Mouse (Mus musculus): ENCODE results near the gene Pheta2. TPM values are rescaled to one million over a fixed set of nuclear protein-coding genes. Genes with fewer than 3 reads are reported as not detected.

Gene Pheta2
- polyA plus RNA-seq, 1 experiment from 2014 or later, result 3.6 TPM

- no peaks in the 10 kb centered on the region for H3K36me3 ChIP-seq (replicated peaks; ENCODE audit: control insufficient read depth, insufficient read depth, low read depth, low read length)
- ATAC-seq (replicated peaks; ENCODE audit: insufficient number of reproducible peaks, low FRiP score, low TSS enrichment, low read depth) (no peak), DNase-seq (ENCODE audit: low spot score) (no peak)
- H3K27me3 ChIP-seq (ENCODE audit: control insufficient read depth, insufficient read depth, low read length), result no peaks in the 10 kb centered on the region
- H3K4me1 ChIP-seq (ENCODE audit: control insufficient read depth, insufficient read depth, low read length), result no peaks in the 10 kb centered on the region
- H3K27ac ChIP-seq (replicated peaks; ENCODE audit: low read depth, low read length), result no peak overlapping the region
- H3K4me3 ChIP-seq (ENCODE audit: low read depth, low read length), result no peak overlapping the region
- WGBS, result 74% methylated on average over 5 of the region's 5 CpGs
- no peak overlapping the region for H3K4me2 ChIP-seq (ENCODE audit: low read depth, low read length)
- H3K9ac ChIP-seq (replicated peaks; ENCODE audit: low read length), result no peak overlapping the region
- no peaks in the 10 kb centered on the region for H3K9me3 ChIP-seq (replicated peaks; ENCODE audit: control insufficient read depth, low read length)
These were observed 39.0 kb downstream of the Pheta2 start for GRCm38 (mm10) chr15:82377701-82378100.

- Histone ChIP-seq H3K4me2 (ENCODE audit: low read depth, low read length) (no peak overlapping the region), H3K27me3 (ENCODE audit: control insufficient read depth, insufficient read depth, low read length) (no peaks in the 10 kb centered on the region), H3K9ac (replicated peaks; ENCODE audit: low read length) (no peak overlapping the region), H3K9me3 (replicated peaks; ENCODE audit: control insufficient read depth, low read length) (no peaks in the 10 kb centered on the region), H3K36me3 (replicated peaks; ENCODE audit: control insufficient read depth, insufficient read depth, low read depth, low read length) (no peaks in the 10 kb centered on the region), H3K27ac (replicated peaks; ENCODE audit: low read depth, low read length) (no peak overlapping the region), H3K4me3 (ENCODE audit: low read depth, low read length) (no peak overlapping the region), H3K4me1 (ENCODE audit: control insufficient read depth, insufficient read depth, low read length) (no peaks in the 10 kb centered on the region)
- 57% methylated on average over 15 of the region's 15 CpGs for WGBS
- DNase-seq (ENCODE audit: low spot score) (no peak), ATAC-seq (replicated peaks; ENCODE audit: insufficient number of reproducible peaks, low FRiP score, low TSS enrichment, low read depth) (no peak)
These were observed 39.8 kb downstream of the Pheta2 start for GRCm38 (mm10) chr15:82378261-82379180.

- H3K27me3 ChIP-seq (ENCODE audit: control insufficient read depth, insufficient read depth, low read length), result no peaks in the 10 kb centered on the region
- H3K4me3 ChIP-seq (ENCODE audit: low read depth, low read length), result peak overlapping the region; percentile 36
- ATAC-seq (replicated peaks; ENCODE audit: insufficient number of reproducible peaks, low FRiP score, low TSS enrichment, low read depth) (peak; percentile 49; the same call in 1 of the 2 replicates), DNase-seq (ENCODE audit: low spot score) (no peak)
- H3K4me2 ChIP-seq (ENCODE audit: low read depth, low read length), result peak overlapping the region; percentile 67
- H3K9me3 ChIP-seq (replicated peaks; ENCODE audit: control insufficient read depth, low read length), result no peaks in the 10 kb centered on the region
- no peak overlapping the region for H3K27ac ChIP-seq (replicated peaks; ENCODE audit: low read depth, low read length)
- peak overlapping the region; percentile 66; the same call in 1 of the 2 replicates for H3K9ac ChIP-seq (replicated peaks; ENCODE audit: low read length)
- no peaks in the 10 kb centered on the region for H3K4me1 ChIP-seq (ENCODE audit: control insufficient read depth, insufficient read depth, low read length)
- no peaks in the 10 kb centered on the region for H3K36me3 ChIP-seq (replicated peaks; ENCODE audit: control insufficient read depth, insufficient read depth, low read depth, low read length)
- WGBS, result 17% methylated on average over 7 of the region's 7 CpGs
These were observed 40.7 kb downstream of the Pheta2 start for GRCm38 (mm10) chr15:82379511-82379870.

- WGBS, result under 1% methylated on average over 18 of the region's 24 CpGs
- peak within 1 kb of the TSS; percentile 67 for H3K4me2 ChIP-seq (ENCODE audit: low read depth, low read length)
- H3K36me3 ChIP-seq (replicated peaks; ENCODE audit: control insufficient read depth, insufficient read depth, low read depth, low read length), result no peaks in the 10 kb centered on the region
- H3K4me1 ChIP-seq (ENCODE audit: control insufficient read depth, insufficient read depth, low read length), result no peaks in the 10 kb centered on the region
- H3K27ac ChIP-seq (replicated peaks; ENCODE audit: low read depth, low read length), result no peak within 1 kb of the TSS
- peak within 1 kb of the TSS; percentile 66 for H3K9ac ChIP-seq (replicated peaks; ENCODE audit: low read length)
- H3K9me3 ChIP-seq (replicated peaks; ENCODE audit: control insufficient read depth, low read length), result no peaks in the 10 kb centered on the region
- no peaks in the 10 kb centered on the region for H3K27me3 ChIP-seq (ENCODE audit: control insufficient read depth, insufficient read depth, low read length)
- DNase-seq (ENCODE audit: low spot score) (peak; percentile 62), ATAC-seq (replicated peaks; ENCODE audit: insufficient number of reproducible peaks, low FRiP score, low TSS enrichment, low read depth) (peak; percentile 76)
- peak within 1 kb of the TSS; percentile 36 for H3K4me3 ChIP-seq (ENCODE audit: low read depth, low read length)
These were observed 41.4 kb downstream of the Pheta2 start, which contains the start of gene Cyp2d22 for GRCm38 (mm10) chr15:82379871-82380713. Gene Cyp2d22 (minus strand): TSS chr15:82380260.

GRCm38 (mm10) chr15:82380714-82381062 is 41.9 kb downstream of the Pheta2 start:
- no peaks in the 10 kb centered on the region for H3K36me3 ChIP-seq (replicated peaks; ENCODE audit: control insufficient read depth, insufficient read depth, low read depth, low read length)
- H3K4me2 ChIP-seq (ENCODE audit: low read depth, low read length), result peak overlapping the region; percentile 48
- peak overlapping the region; percentile 36; the same call in 1 of the 2 replicates for H3K4me3 ChIP-seq (ENCODE audit: low read depth, low read length)
- 32% methylated on average over 7 of the region's 7 CpGs for WGBS
- no peaks in the 10 kb centered on the region for H3K27me3 ChIP-seq (ENCODE audit: control insufficient read depth, insufficient read depth, low read length)
- no peaks in the 10 kb centered on the region for H3K9me3 ChIP-seq (replicated peaks; ENCODE audit: control insufficient read depth, low read length)
- H3K9ac ChIP-seq (replicated peaks; ENCODE audit: low read length), result peak overlapping the region; percentile 34; the same call in 1 of the 2 replicates
- no peak overlapping the region for H3K27ac ChIP-seq (replicated peaks; ENCODE audit: low read depth, low read length)
- DNase-seq (ENCODE audit: low spot score) (no peak), ATAC-seq (replicated peaks; ENCODE audit: insufficient number of reproducible peaks, low FRiP score, low TSS enrichment, low read depth) (no peak; the same call in 1 of the 2 replicates)
- no peaks in the 10 kb centered on the region for H3K4me1 ChIP-seq (ENCODE audit: control insufficient read depth, insufficient read depth, low read length)

GRCm38 (mm10) chr15:82382441-82382840 is 43.7 kb downstream of the Pheta2 start:
- ATAC-seq (replicated peaks; ENCODE audit: insufficient number of reproducible peaks, low FRiP score, low TSS enrichment, low read depth), result no peak

GRCm38 (mm10) chr15:82385729-82386128 is 47.0 kb downstream of the Pheta2 start:
- no peaks in the 10 kb centered on the region for H3K9me3 ChIP-seq (replicated peaks; ENCODE audit: control insufficient read depth, low read length)
- no peak overlapping the region for H3K9ac ChIP-seq (replicated peaks; ENCODE audit: low read length)
- WGBS, result 92% methylated on average over 2 of the region's 2 CpGs
- no peaks in the 10 kb centered on the region for H3K36me3 ChIP-seq (replicated peaks; ENCODE audit: control insufficient read depth, insufficient read depth, low read depth, low read length)
- ATAC-seq (replicated peaks; ENCODE audit: insufficient number of reproducible peaks, low FRiP score, low TSS enrichment, low read depth) (no peak), DNase-seq (ENCODE audit: low spot score) (no peak)
- H3K4me3 ChIP-seq (ENCODE audit: low read depth, low read length), result no peak overlapping the region
- H3K27me3 ChIP-seq (ENCODE audit: control insufficient read depth, insufficient read depth, low read length), result no peaks in the 10 kb centered on the region
- H3K4me1 ChIP-seq (ENCODE audit: control insufficient read depth, insufficient read depth, low read length), result no peaks in the 10 kb centered on the region
- H3K4me2 ChIP-seq (ENCODE audit: low read depth, low read length), result no peak overlapping the region
- H3K27ac ChIP-seq (replicated peaks; ENCODE audit: low read depth, low read length), result no peak overlapping the region

More at GRCm38 (mm10) chr15:82382441-82382840, 43.7 kb downstream of the Pheta2 start:
- no peaks in the 10 kb centered on the region for H3K36me3 ChIP-seq (replicated peaks; ENCODE audit: control insufficient read depth, insufficient read depth, low read depth, low read length)
- H3K9me3 ChIP-seq (replicated peaks; ENCODE audit: control insufficient read depth, low read length), result no peaks in the 10 kb centered on the region
- no peak overlapping the region for H3K4me2 ChIP-seq (ENCODE audit: low read depth, low read length)
- H3K27me3 ChIP-seq (ENCODE audit: control insufficient read depth, insufficient read depth, low read length), result no peaks in the 10 kb centered on the region
- H3K27ac ChIP-seq (replicated peaks; ENCODE audit: low read depth, low read length), result no peak overlapping the region
- no peak for DNase-seq (ENCODE audit: low spot score)
- no peak overlapping the region for H3K9ac ChIP-seq (replicated peaks; ENCODE audit: low read length)
- no peaks in the 10 kb centered on the region for H3K4me1 ChIP-seq (ENCODE audit: control insufficient read depth, insufficient read depth, low read length)
- WGBS, result 83% methylated on average over 2 of the region's 2 CpGs
- no peak overlapping the region for H3K4me3 ChIP-seq (ENCODE audit: low read depth, low read length)
